Mouse (Mus musculus) lung, postnatal 10 days (tissue): ENCODE measurements around the gene Cyp2t4.

ENCODE experiments used
- DNase-seq: peaks from one replicate; pipeline ENCODE4 v3.0.0; 2021

The Cyp2t4 gene

DNA sequence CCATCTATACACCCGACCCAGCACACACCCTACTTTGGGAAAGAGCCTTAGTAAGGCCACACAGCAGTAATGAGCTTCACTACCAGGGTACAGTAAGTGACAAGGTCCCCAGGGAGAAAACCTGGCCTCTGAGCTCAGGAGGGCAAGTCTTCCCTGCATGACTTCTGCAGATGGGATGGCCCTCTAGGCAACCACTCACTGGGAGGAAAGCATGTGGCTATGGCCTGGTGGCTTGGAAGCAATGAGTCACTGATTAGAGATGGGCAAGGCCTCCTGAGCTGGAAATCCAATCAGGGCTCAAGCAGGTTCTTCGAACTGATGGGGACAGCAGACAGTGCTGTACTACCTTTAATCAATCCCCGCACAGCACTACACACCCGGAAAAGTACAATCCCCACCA is 8.2 kb downstream of the Cyp2t4 start:
- no peak for DNase-seq

DNA sequence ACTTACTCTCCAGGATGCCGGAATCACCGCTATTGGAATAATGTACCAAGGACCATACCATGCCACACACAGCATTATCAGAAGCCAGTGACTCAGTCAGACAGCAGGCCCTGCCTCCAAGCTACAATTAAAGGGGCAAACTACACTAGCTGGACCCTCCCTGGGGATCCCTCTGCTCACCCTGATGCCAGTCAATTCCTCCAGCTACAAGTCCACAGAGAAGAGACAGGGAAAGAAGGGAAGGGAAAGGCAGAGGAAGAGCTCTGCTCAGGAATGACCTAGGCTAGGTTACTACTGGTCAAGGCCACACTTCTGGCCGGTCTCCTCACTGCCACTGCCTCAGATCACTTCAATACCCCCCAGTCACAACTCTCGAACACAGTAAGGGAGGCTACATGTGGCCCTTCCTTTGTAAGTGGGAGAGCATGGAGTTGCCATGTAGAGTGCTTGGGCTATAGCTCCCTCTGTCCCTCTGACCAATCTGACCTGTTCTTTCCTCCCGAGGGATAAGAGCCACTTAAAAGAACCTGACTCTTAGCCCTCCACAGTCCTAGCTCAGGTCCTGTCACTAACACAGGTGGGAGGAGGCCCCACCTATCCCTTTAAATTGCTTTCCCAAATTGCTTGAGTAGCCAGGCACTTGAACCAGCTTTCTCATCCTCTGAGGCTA is 9.4 kb downstream of the Cyp2t4 start:
- DNase-seq = no peak

DNA sequence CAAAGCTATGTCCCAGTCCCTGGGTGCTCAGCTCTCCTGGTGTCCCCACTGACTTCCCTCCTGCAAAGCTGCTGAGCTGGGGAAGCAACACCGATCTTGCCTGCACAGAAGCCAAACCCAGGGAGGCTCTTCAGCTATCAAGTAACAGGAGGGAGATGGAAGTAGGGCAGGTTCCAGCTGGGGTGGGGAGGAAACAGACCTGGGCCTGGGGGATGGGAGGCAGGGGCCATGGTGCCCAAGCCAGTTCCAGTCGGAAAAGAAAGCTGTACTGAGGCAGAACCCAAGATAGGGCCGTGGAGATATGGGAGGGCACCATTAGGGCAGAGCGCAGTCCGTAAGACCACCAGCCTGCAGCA is 9.9 kb downstream of the Cyp2t4 start:
- no peak for DNase-seq

DNA sequence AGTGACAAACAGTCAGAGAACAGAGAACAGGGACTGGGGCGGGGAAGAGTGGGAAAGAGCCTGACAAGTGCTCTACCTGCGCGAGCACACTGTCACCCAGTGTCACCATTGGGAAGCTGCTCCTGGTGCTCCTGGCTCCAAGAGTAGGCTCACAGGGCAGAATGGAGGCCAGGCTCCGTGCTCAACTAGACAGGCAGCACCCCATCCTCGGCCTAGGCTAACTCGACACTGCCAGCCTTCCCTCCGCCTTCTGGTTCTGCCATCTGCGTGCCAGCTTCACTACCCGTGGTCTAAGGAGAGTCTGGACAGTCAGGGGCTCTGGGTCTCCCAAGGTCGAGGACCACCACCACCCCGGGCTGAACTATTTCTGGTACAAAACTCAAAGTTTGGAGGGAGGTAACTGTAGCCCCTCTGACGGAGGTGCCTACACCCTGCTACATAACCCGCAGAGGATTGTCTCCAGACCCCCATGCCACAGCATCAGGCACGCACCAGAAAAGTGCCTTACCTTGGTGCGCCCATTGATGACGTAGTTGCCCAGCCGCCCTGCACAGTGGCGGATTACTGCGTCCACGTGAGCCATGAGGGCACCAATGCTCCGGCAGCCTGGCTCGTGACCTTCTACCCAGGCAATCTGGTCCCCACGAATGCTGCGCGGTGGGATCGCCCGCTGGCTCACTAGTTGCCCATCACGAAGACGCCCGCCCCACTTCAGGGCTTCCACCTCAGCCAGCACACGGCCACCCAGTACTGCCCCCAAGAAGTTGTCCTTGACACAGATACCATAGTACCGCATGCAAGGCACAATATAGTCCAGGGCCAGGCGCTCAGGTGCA is 10.8 kb downstream of the Cyp2t4 start:
- DNase-seq = no peak

DNA sequence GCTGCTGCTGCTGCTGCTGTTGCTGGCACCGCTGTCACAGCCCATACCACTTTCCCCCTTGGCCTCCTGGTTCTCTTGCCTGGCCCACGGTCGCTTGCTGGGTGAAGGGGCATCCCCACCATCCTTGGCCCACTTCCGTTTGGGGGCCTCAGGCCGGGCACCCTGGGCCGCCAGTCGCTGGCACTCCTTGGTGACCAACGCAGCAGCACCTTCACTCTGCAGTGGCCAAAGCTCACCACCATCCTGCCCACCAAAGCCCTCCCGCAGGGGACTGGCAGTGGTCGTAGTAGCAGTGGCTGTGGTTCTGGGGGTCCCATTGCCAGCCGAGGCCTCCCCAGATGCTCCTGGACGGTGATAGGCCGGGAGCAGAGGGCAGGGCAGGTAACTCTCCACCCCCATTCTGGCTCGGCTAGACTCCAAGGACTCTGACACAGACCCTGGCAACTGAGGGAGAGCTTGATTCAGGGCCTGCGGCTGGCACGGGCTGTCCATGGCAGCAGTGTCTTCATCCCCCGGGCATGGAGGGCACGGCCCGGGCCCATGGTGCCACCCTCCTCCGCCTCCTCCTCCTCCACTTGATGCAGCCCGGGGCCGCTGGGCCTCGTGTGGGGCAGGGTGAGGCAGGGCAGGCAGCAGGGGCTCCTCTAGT is 11.6 kb downstream of the Cyp2t4 start:
- no peak for DNase-seq

DNA sequence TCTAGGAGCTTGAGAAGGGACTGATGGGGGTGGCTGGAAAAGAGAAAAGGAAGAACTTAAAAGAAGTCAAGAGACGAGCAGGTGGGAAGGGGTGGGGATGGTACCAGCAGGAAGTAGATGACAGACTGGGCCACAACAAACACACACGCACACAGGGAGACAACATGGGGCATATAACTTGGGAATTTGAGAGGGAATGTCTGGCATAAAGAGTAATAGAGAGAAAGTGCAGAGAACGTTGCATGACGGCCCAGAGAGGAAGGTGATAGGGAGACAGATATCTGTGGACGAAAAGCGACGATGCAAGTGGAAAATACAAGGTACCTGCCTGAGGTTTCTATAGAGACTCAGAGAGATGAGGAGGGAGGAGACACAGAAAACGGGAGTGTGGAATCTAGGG is 12.2 kb downstream of the Cyp2t4 start:
- DNase-seq = no peak

DNA sequence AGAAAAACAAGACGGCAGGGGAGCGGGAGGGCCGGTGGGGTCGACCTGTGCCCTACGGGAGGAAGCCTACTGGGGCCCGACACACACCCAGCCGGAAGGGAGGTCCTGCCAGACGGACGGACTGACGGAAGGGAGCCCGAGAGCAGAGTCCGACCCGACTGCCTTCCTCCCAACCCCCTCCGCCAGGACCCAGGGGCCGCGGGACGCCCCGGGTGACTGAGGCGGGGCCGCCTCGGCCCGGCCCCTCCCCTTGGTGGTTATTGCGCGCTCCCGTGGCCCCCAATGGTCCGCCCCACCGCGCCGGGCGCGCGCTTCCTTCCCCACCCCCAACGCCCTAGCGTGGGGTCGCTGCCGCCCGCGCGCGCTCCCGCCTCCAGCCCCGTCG is 12.7 kb downstream of the Cyp2t4 start:
- peak; percentile 93 for DNase-seq

DNA sequence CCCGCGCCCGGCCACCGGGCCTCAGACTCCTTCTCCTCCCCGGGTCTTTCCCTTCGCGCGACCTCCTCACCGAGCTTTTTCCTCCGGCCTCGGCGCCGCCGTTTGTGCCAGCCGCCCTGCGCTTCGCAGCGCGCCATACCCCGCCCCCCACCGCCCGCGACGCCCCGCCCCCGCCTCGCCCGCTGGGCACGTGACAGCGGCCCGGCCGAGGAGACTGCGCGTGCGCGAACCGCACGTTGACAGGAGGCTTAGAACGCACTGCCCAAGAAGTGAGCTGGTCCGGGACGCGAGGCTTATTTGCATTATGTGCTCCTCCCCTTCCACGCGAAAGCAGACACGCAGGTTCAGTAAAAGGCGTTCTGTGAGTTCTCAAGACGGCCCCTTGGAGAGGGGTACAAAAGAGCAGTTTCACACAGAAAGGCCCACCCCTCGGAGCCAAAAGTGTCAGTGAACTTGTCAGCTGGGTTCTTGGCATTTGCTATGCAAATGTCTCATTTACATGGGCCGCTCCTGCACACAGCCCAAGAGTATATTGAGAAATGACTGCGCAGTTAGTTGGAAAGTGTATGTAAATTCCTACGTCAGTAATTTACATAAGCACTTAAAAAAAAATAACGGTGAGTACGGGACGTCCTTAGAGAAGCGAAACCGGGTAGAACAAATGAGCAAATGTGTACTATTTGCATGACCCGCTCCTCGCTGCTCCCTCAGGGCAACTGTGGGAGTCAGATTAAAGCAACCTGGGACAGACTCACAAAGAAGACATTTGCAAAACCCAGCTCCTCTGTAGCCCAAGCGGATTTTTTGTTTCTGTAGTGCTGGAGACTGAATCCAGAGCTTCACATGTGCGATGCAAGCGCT is 13.3 kb downstream of the Cyp2t4 start, which contains the start of gene Egln2:
Egln2 (minus strand) TSS at position 189 of the 861 bp plus-strand sequence.
- peak; percentile 95 for DNase-seq

DNA sequence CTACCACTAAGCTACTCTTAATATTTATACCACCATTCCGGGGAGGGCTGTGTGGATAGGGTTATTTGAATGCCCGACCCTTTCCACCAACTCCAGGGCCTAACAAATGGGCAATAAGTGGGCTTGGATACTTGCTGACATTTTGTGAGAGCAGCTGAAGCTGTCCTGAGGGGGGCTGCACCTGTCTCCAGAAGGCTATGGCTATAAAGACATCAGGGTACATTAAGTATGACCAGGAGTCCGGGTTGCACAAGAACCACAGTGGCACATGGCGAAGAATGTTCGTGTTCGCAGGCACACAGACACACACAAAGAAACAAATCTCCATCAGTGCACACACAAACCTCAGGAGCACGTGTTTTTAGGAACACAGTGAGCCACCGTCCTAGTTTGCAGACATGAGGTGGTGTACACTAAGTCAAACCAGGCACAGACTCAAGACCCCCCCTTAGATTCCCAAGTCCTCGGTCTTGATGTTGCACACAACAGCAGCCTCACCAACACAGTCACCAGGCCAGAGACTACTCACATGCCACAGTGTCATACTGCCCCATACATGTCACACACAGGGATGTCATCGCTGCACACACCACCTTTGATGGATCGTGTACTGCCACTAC is 14.1 kb downstream of the Cyp2t4 start:
- DNase-seq = no peak

DNA sequence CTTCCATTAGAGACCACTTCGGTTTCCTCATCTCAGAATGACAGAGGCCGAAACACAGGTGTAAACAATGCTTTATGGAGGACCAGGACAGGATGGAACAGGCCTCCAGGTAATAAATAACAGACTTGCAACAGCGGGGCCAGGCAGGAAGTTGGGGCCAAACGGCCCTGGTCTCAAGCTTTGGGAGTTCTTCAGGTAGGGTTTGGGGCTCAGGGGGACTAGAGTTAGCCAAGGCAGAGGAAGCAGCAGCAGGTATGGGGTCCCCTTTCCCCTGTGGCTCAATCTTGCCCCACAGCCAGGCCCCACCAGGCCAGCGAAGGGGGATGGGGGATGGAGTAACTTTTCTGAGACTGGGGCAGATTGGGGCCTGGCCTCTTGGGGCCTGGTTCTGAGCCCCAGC is 14.9 kb downstream of the Cyp2t4 start:
- DNase-seq = no peak

DNA sequence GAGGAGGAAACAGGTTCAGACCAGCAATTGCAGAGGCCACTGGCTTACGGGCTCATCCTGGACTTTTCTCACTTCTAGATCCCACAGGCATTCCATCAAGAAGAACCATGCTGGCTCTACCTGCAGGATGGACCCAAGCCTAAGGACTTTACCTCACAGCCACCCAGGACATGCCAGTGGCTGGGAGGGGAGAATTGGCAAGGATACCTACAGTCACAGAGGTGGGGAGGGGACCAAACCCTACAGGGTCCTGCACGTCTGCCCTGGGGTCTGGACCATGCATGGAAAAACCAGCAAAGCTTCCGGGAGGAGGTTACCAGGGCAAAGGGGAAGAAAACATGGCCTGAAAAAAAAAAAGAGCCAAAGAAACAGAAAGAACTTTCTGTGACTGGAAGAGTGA is 17.5 kb downstream of the Cyp2t4 start:
- DNase-seq = no peak

DNA sequence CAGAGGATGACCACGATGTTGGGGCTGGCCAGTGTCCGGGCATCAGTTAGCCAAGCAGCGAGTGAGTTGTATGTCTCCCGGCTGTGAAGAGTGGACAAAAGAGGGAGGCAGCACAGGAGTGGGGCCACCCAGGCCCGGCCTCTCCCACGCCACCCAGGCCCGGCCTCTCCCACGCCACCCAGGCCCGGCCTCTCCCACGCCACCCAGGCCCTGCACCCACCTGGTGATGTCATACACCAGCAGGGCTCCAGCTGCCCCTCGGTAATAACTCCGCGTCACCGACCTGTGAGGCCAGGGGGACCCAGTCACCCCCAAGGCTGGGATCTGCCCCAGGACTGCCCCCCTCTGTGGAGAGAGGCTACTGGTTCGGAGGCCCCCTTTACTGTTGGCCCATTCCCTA is 21.0 kb downstream of the Cyp2t4 start:
- no peak for DNase-seq

DNA sequence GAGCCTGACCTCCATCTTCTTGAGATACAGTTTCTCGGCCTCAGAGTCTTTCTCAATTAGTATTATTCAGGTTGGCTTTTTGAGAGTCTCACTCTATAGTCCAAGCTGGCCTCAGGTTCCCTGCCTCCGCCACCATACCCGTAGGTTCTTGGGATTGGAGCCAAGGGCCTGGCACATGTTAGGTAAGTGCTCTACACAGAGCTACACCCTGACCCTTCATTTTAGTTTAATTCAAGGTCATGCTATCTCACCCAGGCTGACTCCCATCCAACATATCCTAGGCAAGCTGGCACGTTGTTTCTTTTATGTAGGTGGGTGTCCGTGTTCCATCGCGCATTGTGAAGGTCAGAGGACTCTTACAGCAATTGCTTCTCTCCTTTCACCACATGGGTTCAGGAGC is 21.4 kb downstream of the Cyp2t4 start:
- DNase-seq = no peak

DNA sequence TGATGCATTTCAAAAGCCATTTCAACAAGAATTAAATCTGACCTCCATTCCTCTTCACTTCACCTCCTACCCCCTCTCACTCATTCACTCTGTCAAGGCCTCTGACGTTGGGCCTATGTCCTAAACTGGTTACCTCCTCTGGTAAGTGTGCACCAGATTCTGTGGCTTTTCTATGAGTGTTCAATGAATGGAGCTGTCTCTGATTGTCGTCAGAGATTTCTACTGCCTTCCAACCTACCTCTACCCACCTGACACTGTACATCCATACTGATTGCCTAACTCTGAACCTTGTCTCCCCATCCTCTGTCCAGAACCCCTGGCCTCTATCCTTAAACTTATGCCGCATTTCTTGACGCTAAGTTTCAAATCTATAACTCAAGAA is 24.4 kb downstream of the Cyp2t4 start:
- DNase-seq = no peak

DNA sequence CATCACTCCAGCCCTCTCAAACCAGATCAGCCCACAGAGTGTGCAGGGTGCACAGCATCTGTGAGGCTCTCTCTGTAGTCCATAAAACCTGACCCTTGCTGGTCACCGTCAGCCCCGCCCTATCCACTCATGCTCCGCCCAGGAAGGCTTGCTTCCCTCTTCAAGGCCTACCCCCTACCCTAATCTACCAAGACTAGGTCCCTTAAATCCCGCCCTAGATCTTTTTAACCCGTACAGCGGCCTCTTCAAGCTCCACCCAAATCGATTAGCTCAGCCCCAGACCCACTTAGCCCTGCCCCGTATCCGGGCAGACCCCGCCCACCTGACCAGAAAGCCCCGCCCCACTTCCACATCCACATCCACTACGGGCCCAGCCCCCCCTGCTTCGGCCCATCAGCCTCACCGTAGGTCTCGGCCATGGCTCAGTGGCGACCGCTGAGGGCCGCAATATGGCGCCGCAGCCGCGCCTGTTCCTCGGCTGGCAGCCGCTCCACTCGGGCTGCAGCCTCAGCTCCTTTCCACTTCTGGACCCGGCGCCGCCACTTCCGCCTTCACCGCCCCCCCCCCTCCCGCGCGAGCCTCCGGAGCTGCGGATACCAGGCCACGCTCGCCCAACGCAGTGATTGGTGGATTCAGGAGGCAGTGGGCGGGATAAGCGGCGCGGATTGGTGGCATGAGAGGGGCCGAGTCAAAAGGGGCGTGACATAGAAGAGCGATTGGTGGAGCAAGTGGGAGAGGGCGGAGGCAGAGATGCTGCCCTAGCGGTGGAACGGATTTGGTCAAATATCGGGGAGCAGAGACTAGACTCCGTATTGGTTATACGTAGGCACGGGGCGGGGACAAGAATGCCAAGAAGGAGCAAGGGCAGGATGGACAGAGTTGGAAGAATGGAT is 25.1 kb downstream of the Cyp2t4 start, which contains the start of gene Rab4b:
Rab4b (minus strand) TSS at position 573 of the 893 bp plus-strand sequence.
- DNase-seq = peak; percentile 100

DNA sequence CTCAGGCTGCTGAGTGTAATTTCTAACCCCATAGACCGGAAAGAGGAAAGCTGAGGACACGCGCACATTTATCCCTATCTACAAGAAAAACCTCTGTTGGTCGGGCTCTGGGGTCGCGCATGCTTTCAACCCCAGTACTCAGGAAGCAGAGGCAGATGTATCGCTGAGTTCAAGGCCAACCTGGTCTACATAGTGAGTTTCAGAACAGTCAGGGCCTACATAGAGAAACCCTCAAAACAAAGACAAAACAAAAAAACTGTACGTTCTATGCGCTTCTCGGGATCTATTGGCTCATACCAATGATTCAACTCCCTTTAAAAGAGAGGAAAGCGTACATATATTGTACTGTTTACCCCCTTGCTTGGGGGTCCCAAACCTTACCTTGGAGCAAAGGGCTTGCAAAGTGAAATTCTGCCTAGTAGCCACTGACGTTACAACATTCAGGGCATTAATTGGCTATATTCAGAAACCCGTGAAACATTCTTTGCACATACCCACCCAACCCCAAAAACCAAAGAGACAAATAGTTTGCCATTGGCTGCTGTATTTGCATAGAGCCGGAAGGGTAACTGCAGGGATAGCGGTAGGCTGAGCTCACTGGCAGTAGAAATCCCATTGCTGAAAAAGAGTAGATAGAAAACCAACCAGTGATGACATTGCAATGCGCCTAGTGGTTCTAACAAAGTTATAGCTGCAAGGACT is 25.9 kb downstream of the Cyp2t4 start:
- no peak for DNase-seq

DNA sequence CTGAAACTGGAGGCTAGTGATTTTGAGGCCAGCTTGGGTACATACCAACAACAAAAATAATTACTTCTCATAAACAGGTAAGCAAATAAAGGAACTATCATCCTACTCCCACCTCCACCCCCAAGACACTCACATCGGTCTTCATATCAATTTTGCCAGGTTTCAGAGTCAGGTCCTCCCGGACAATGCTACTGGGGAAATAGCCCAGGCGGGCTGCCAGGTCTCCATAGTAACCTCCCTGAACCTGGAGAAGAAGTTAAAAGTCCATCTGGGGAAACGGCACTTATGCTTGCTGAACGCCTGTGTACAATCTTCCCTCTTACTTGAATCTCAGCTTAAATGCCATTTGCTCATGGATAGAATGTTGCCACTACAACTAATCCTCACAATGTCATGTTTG is 26.5 kb downstream of the Cyp2t4 start:
- DNase-seq = peak; percentile 61

DNA sequence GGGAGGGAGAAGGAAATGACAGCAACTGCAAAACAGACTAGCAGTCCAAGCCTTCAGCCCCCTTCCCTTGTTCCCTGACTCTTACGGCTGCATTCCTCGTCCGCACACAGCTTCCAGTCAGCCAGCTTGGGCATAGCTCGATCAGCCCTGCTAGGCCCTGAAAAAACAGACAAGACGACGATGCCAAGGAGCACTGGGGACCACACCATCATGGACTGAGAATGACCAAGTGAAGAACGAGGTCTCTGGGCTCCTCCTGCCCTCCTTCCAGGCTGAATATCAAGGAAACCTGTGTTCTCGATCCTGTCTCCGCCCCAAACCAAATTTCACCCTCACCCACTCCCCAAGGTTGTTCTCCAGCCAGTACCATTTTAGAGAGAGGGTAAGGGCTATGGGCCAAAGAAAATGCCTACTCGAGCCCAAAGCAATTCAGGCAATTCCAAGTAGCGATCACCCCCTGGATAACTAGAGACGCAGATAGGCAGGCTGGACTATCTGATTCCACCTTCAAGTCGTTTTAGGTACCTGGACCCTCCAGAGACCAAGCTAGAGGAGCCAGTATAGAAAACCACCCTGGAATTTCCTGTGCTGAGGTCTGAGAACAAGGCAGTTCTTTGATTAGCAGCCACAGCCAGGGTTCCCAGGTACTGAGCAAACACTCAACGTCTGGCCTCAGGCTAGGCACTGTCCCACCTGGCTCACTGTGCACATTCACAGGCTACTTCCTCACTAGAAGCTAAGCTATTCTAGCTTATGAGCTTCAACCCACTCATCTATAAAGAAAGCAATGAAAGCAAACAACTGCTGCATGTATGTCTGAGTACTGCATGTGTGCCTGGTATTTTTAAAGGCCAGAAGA is 27.6 kb downstream of the Cyp2t4 start, which contains the start of the genes Gm21983 and Mia:
Gm21983 (minus strand) TSS at position 250 of the 859 bp plus-strand sequence.
Mia (minus strand) TSS at position 321 of the 859 bp plus-strand sequence.
- DNase-seq = no peak

DNA sequence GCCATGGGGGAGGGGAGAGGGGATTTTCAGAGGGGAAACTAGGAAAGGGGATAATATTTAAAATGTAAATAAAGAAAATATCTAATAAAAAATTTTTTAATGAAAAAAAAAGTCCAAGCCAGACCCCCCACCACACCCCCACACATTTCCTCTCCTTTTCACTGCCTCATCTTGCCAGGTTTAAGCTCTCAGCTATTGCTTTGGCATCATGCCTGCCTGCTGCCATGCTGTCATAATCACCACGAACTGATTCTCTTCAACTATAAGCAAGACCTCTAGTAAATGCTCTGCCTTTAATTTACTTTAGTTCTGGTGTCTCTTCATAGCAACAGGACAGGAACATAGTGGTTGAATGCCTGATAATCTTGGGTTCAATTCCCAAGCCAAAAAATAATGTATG is 29.0 kb downstream of the Cyp2t4 start:
- DNase-seq = no peak

DNA sequence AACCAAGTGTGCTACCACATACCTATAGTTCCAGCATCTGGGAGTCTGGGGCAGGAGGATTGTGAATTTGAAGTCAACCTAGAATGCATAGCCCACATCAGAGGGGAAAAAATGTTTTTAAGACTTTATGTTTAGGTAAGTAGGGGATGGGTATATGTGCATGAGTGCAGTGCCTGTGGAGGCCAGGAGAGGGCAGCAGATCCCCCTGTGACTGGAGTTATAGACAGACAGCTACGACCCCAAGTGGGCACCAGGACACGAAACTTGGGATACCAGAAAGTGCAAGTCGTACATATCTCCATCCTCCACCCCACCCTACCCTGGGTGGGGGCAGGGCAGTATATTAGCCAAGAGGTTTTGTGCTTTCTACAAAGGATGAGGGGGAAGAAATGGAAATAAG is 31.4 kb downstream of the Cyp2t4 start:
- DNase-seq = no peak
